Mouse (Mus musculus) layer of hippocampus, postnatal 36 days (tissue): ENCODE results near the gene Pstk. TPM values are rescaled to one million over a fixed set of nuclear protein-coding genes. Genes with fewer than 3 reads are reported as not detected.
A peak's percentile ranks its signal among the peaks of the same experiment; 100 is the strongest.
"Not testable (repeated sequence)": the region's sequence is repeated elsewhere in the genome, so short reads cannot be mapped to it uniquely, and the experiment has no call there.

Experiments
- DNase-seq, 2 experiments: peaks; one replicate each; pipeline ENCODE4 v3.0.0; 2022
- total RNA-seq, 2 experiments: library from RNA; stranded (reverse); gene quantifications; 2 replicates each; pipeline ENCODE4 v1.2.3; 2021

Gene Pstk
- total RNA-seq, 2 experiments from 2014 or later, result 50.0 to 56.9 TPM

DNA sequence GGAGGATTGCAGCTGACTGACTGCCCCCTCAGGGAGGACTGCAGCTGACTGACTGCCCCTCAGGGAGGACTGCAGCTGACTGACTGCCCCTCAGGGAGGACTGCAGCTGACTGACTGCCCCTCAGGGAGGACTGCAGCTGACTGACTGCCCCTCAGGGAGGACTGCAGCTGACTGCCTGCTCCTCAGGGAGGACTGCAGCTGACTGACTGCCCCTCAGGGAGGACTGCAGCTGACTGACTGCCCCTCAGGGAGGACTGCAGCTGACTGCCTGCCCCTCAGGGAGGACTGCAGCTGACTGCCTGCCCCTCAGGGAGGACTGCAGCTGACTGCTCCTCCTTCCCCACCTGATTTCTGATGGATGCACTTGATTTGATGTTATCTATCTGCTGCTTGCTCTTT is 45.8 kb downstream of the Pstk start:
- not testable (repeated sequence) for DNase-seq

- DNase-seq, result no peak
Measured at GRCm38 (mm10) chr7:131417605-131418004, 46.7 kb downstream of the Pstk start.

- DNase-seq, result no peak
Measured at GRCm38 (mm10) chr7:131424912-131425311, 54.0 kb downstream of the Pstk start.

DNA sequence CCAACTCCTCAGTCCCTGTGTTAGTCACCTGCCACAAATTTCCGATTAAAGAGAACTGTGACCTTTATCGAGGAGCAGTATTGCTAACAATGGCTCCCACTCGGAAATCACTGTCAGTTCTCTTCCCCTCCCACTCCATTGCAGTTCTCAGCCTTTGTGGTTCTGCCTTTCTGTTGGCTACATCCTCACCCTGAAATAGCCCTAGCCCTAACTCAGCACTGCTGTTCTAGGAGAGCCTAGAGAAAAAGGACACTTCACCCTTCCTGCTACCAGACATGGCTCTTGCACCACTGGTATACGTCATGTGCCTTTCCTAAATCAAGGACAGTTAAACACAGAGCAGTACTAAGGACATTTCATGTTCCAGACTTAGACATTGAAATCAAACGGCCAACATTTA is 56.4 kb downstream of the Pstk start:
- DNase-seq, result no peak

- peak in 1 of 2 experiments; percentile 44 for DNase-seq
Measured at GRCm38 (mm10) chr7:131432244-131432643, 61.3 kb downstream of the Pstk start.

GRCm38 (mm10) chr7:131434276-131434675 is 63.3 kb downstream of the Pstk start:
- DNase-seq, result no peak

- no peak for DNase-seq
Measured at GRCm38 (mm10) chr7:131437051-131437450, 66.1 kb downstream of the Pstk start.

Other genes starting within 250 kb of the Pstk start
- gene 4933402N03Rik, start 224.8 kb upstream of the Pstk start, total RNA-seq, result not detected
- gene 5430419D17Rik, start 196.7 kb upstream of the Pstk start, total RNA-seq, result under 1 TPM in 1 of 2 experiments, not detected in 1; 0.05 TPM
- not detected for gene Cuzd1, start 48.8 kb upstream of the Pstk start, total RNA-seq
- gene Fam24b, start 41.6 kb upstream of the Pstk start, total RNA-seq, result not detected
- gene Fam24a, start 37.3 kb upstream of the Pstk start, total RNA-seq, result not detected
- 10 to 100 TPM; 24.0 to 29.3 TPM for gene 2310057M21Rik, start 8.4 kb upstream of the Pstk start, total RNA-seq
- 10 to 100 TPM; 50.9 to 53.3 TPM for gene Ikzf5, start 39.4 kb downstream of the Pstk start, total RNA-seq
- 10 to 100 TPM; 81.1 to 84.4 TPM for gene Acadsb, start 39.5 kb downstream of the Pstk start, total RNA-seq
- not detected for gene Hmx3, start 171.7 kb downstream of the Pstk start, total RNA-seq
- gene Hmx2, start 177.6 kb downstream of the Pstk start, total RNA-seq, result not detected
- 10 to 100 TPM; 57.4 to 61.9 TPM for gene Bub3, start 189.1 kb downstream of the Pstk start, total RNA-seq